Mouse (Mus musculus) midbrain, embryonic 12.5 days (tissue): ENCODE results near the gene AW146154. TPM values are rescaled to one million over a fixed set of nuclear protein-coding genes. Genes with fewer than 3 reads are reported as not detected.
"Not testable (repeated sequence)": the region's sequence is repeated elsewhere in the genome, so short reads cannot be mapped to it uniquely, and the experiment has no call there.

ENCODE experiments used
- ATAC-seq: fragments of 200-750 bp; cut with Nextera tagmentation; 2 replicates; pipeline ENCODE4 v1.8.0; 2017; ENCODE audit warnings: low read depth, moderate TSS enrichment, moderate library complexity; ENCODE audit not compliant: low FRiP score
- H3K27ac ChIP-seq: fragments of 300-500 bp; sonication (generic); replicated peaks from 2 replicates; pipeline ENCODE4 v1.5.1; 2016; ENCODE audit warnings: mild to moderate bottlenecking
- H3K27me3 ChIP-seq: fragments of 300-500 bp; sonication (generic); 2 replicates; pipeline ENCODE4 v1.6.1; 2016; ENCODE audit warnings: mild to moderate bottlenecking
- H3K36me3 ChIP-seq: fragments of 300-500 bp; sonication (generic); 2 replicates; pipeline ENCODE4 v1.6.1; 2016
- H3K4me1 ChIP-seq: fragments of 300-500 bp; sonication (generic); 2 replicates; pipeline ENCODE4 v1.6.1; 2016
- H3K4me2 ChIP-seq: fragments of 300-500 bp; sonication (generic); replicated peaks from 2 replicates; pipeline ENCODE4 v1.6.1; 2016; ENCODE audit warnings: mild to moderate bottlenecking, moderate library complexity
- H3K4me3 ChIP-seq: fragments of 300-500 bp; sonication (generic); 2 replicates; pipeline ENCODE4 v1.5.1; 2016; ENCODE audit warnings: mild to moderate bottlenecking
- H3K9ac ChIP-seq: fragments of 300-500 bp; sonication (generic); replicated peaks from 2 replicates; pipeline ENCODE4 v1.6.1; 2016; ENCODE audit warnings: mild to moderate bottlenecking, moderate library complexity
- H3K9me3 ChIP-seq: fragments of 300-500 bp; sonication (generic); 2 replicates; pipeline ENCODE4 v1.6.1; 2016; ENCODE audit warnings: mild to moderate bottlenecking
- whole genome bisulfite sequencing: fragments of 180-500 bp; shearing (Covaris S2); methylation state at CpG from one replicate; pipeline ENCODE4 v1.1.7; 2016; 5-methylcytosine and 5-hydroxymethylcytosine counted together
- polyA plus RNA-seq: library from polyadenylated mRNA; unstranded; fragments of >200 nt; fragmentation: Nextera tagmentation; extraction: Ambion mirVana; gene quantifications from 2 replicates; pipeline ENCODE4 v1.2.1, GENCODE M21; 2016

Gene AW146154
- 7.6 and 8.1 TPM in 2 replicates for polyA plus RNA-seq

DNA sequence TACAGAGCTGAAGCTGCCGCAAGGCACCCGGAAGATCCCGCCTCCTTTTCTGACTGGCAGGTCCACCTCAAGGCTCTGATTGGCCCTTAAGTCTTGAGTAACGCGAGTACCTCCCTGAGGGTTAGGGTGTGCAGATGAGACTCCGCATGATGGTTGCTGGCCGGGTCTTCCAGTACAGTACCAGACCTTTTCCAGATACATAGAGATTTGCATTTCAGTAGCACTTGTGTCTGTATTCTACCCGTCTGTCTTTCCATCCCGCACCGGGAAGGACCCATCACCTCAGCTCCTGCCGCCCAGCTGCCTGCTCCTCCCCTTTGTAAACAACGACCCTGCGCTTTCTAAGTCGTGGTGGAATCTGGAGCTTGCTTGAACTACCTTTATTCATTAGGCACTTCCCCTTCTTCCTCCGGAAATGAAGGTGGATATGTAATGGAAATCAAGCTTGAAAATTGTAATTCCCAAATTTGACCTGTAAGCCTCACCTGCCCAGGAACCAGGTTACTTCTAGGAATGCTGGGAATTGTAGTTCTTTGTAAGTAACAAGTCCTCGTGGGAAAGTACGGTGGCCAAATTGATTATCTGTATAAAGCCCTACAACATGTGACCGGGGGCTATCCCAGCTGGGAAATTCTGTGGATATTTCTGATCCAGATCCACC, at the start of gene AW146154, which contains the start of gene Gm20449:
Gene AW146154, minus strand, starts transcription at position 502 of the 661 bp plus-strand sequence.
Gene Gm20449, minus strand, starts transcription at position 29 of the 661 bp plus-strand sequence.
- Histone ChIP-seq H3K4me3 (peak within 1 kb of the TSS; percentile 62), H3K27ac (no peak within 1 kb of the TSS), H3K9ac (peak within 1 kb of the TSS; percentile 57), H3K27me3 (no peaks in the 10 kb centered on the region), H3K4me2 (peak within 1 kb of the TSS; percentile 64), H3K36me3 (0 out of 2 replicates have a peak, but pooled peaks cover 3% of the 10 kb centered on the region), H3K9me3 (peaks cover 18% of the 10 kb centered on the region; the same call in 1 of the 2 replicates), H3K4me1 (no peaks in the 10 kb centered on the region)
- WGBS, result under 1% methylated on average over 18 of the region's 18 CpGs
- peak; percentile 98 for ATAC-seq

DNA sequence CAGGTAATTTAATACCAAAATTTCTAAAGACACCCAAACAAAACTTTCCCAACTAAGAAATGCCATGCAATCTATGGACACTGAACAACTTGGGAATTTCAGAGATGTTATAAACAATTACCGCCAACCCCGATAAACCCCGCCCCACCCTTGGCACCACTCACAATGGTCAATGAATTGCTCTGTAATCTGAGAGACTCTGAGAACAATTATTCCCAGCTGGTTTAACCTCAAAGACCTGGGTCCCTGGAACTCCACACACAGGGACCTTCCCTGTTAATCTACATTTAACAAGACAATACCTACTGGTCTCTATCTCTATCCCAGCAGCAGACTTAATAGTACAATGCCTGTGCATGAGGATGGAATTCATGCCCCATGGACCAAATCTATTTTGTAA, 13.0 kb upstream of the AW146154 start:
- H3K9me3 ChIP-seq, result peaks cover 14% of the 10 kb centered on the region
- no peak overlapping the region for H3K27ac ChIP-seq
- ATAC-seq, result no peak
- no peak overlapping the region for H3K9ac ChIP-seq
- H3K4me1 ChIP-seq, result no peaks in the 10 kb centered on the region
- H3K36me3 ChIP-seq, result no peaks in the 10 kb centered on the region
- no peak overlapping the region for H3K4me3 ChIP-seq
- H3K4me2 ChIP-seq, result no peak overlapping the region
- WGBS, result 86% methylated on average over 3 of the region's 3 CpGs
- H3K27me3 ChIP-seq, result no peaks in the 10 kb centered on the region

DNA sequence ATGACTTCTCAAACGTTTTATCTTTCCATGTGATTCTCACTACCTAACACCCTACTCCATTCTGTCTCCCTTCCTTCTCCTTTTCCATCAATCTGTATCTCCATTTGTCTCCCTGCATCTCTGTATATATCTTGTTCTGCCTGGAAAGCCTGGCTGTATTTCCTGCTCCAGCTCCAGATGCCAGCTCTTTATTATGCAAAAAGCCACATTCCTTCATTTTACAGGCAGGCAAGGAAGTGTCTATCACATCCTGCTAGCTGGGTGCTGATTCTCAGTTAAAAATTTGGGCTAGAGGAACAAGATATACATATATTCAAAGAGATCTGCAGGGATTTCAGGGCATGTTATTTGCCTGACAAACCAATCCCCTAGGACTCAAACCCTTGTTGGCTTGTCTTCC, 12.5 kb upstream of the AW146154 start:
- WGBS, result 17% methylated on average over 1 of the region's 1 CpGs

DNA sequence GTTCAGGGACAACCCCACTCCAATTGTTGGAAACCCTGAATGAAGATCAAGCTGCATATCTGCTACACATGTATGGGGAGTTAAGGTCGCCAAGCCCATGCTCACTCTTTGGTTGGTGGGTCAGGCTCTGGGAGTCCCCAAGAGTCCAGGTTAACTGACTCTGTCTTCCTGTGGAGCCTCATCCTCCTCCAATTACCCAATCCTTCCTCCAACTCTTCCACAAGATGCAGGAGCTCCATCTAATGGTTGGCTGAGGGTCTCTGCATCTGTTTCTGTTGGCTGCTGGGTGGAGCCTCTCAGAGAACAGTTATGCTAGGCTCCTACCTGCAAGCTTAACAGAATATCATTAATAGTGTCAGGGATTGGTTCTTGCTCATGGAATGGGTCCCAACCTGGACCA, 2.7 kb upstream of the AW146154 start:
- Histone ChIP-seq H3K4me3 (no peak overlapping the region), H3K9ac (no peak overlapping the region), H3K27ac (no peak overlapping the region), H3K36me3 (no peaks in the 10 kb centered on the region), H3K4me1 (no peaks in the 10 kb centered on the region), H3K27me3 (no peaks in the 10 kb centered on the region), H3K9me3 (peaks cover 5% of the 10 kb centered on the region; the same call in 1 of the 2 replicates), H3K4me2 (no peak overlapping the region)
- no peak for ATAC-seq
- 58% methylated on average over 1 of the region's 1 CpGs for WGBS

More for the DNA sequence above, 12.5 kb upstream of the AW146154 start:
- H3K36me3 ChIP-seq, result no peaks in the 10 kb centered on the region
- no peak overlapping the region for H3K9ac ChIP-seq
- H3K4me1 ChIP-seq, result no peaks in the 10 kb centered on the region
- no peak overlapping the region for H3K4me2 ChIP-seq
- H3K9me3 ChIP-seq, result peaks cover 17% of the 10 kb centered on the region
- no peak for ATAC-seq
- no peak overlapping the region for H3K27ac ChIP-seq
- H3K4me3 ChIP-seq, result no peak overlapping the region
- no peaks in the 10 kb centered on the region for H3K27me3 ChIP-seq

DNA sequence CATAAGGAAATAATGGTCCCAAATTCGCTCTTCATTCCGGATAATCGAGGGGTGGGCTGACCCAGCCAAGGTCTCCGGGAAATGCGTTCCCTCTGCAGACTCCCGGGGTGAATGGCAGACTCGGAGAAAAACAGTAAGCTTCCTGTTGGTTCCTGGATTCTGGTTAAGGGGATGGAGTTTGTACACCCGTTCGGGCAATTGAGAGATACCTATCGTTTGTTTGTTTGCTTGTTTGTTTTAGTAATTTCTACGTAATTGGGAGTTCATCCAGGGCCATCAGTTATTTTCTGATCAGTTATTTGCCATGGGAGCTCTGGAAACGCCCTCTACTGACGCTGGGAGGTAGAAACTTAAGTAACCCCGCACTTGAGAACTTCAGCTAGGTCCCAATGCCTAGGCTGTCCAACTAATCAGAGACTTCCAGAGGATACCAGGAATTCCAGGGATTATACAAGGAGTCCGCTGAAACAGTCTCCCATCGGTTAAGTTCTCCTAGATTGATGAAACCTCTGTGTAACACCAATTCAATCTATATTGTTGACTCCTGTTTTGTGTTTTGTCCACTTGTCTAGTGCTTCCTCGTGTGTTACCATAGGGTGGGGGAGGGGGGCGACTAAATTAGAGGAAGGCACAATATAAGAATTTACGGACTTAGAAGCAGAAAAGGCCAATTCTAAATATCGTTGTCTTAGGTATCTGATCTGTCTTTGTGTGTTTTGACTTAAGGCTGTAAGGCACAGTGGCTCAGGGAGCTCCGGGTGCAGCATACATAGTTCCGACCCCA, 653 bp upstream of the AW146154 start:
- H3K4me2 ChIP-seq, result peak overlapping the region; percentile 64
- H3K27me3 ChIP-seq, result no peaks in the 10 kb centered on the region
- 22% methylated on average over 22 of the region's 22 CpGs for WGBS
- H3K4me3 ChIP-seq, result peak overlapping the region; percentile 62
- ATAC-seq, result peak; percentile 10; the same call in 1 of the 2 replicates
- no peak overlapping the region for H3K9ac ChIP-seq
- H3K27ac ChIP-seq, result no peak overlapping the region
- no peaks in the 10 kb centered on the region for H3K4me1 ChIP-seq
- no peaks in the 10 kb centered on the region for H3K36me3 ChIP-seq
- peaks cover 10% of the 10 kb centered on the region; the same call in 1 of the 2 replicates for H3K9me3 ChIP-seq

GRCm38 (mm10) chr7:41499018-41499388, 687 bp downstream of the AW146154 start:
- not testable (repeated sequence) for H3K36me3 ChIP-seq, H3K4me1 ChIP-seq, H3K27ac ChIP-seq, H3K27me3 ChIP-seq, ATAC-seq
- WGBS, result 0% methylated on average over 6 of the region's 6 CpGs
- peak overlapping the region; percentile 62 for H3K4me3 ChIP-seq
- H3K9ac ChIP-seq, result peak overlapping the region; percentile 57; the same call in 1 of the 2 replicates
- peak overlapping the region; percentile 64 for H3K4me2 ChIP-seq
- H3K9me3 ChIP-seq, result peaks cover 23% of the 10 kb centered on the region

DNA sequence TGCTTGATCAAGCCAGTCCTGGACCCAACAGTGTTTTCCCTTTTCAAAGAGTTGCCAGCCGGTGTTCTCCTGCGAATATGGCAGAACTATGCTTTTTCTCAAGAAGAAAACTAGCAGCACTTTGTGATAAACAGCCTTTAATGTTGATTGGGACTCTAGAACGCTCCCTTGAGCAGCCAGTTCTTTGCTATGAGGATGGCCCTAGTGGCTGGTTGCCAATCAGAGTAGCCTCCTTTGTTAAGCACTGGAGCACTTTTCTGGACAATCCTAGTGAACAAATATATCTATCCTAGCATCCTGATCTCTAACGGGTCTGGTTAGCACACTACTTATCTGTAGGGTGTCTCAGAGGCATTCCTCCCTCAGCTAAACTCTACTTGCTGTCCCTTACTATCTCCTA, 1.2 kb downstream of the AW146154 start:
- H3K4me2 ChIP-seq, result peak overlapping the region; percentile 64
- not testable (repeated sequence) for H3K36me3 ChIP-seq, H3K27me3 ChIP-seq, H3K4me1 ChIP-seq, H3K27ac ChIP-seq, ATAC-seq, H3K9ac ChIP-seq
- H3K4me3 ChIP-seq, result peak overlapping the region; percentile 62
- 72% methylated on average over 4 of the region's 4 CpGs for WGBS
- peaks cover 23% of the 10 kb centered on the region for H3K9me3 ChIP-seq

DNA sequence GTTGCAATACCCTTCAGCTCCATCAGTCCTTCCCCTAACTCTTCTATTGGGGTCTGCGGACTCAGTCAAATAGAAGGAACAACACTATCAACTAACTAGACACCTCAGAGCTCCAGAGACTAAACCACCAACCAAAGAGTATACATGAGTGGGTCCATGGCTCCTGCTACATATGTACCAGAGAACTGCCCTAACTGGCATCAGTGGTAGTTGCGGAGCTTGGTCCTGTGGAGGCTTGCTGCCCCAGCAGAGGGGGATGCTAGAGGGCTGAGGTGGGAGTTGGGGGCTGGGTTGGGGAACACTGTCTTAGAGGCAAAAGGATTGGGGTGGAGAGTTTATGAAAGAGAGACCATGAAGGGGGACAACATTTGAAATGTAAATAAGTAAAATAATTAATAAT, 1.8 kb downstream of the AW146154 start:
- no peak overlapping the region for H3K27ac ChIP-seq
- 0 out of 2 replicates have a peak, but pooled peaks cover 3% of the 10 kb centered on the region for H3K36me3 ChIP-seq
- peaks cover 23% of the 10 kb centered on the region for H3K9me3 ChIP-seq
- no peaks in the 10 kb centered on the region for H3K4me1 ChIP-seq
- no peak overlapping the region for H3K9ac ChIP-seq
- no peak for ATAC-seq
- 96% methylated on average over 2 of the region's 2 CpGs for WGBS
- H3K4me3 ChIP-seq, result no peak overlapping the region
- H3K4me2 ChIP-seq, result no peak overlapping the region
- H3K27me3 ChIP-seq, result no peaks in the 10 kb centered on the region

DNA sequence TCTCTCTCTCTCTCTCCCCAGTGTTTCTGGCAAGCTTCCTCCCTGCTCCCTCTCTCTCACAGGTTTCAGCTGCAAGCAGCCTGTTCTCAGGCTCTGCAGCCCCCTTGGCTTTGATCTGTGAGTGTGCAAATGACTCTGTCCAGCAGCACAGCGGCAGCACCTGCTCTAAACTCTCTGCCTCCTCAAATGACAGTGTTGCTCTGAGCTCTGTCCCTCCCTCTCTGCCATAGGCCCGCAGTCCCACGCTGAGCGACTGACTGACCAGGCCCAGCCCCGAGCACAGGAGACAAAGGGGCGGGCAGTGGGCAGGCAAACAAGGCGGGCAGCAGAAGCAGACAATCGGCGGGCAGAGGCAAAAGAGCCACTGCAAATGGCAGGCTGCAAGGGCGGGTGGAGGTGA, 47.8 kb downstream of the AW146154 start:
- H3K4me3 ChIP-seq, result no peak overlapping the region
- no peak overlapping the region for H3K9ac ChIP-seq
- peak; percentile 38; the same call in 1 of the 2 replicates for ATAC-seq
- H3K36me3 ChIP-seq, result no peaks in the 10 kb centered on the region
- peaks cover 4% of the 10 kb centered on the region; the same call in 1 of the 2 replicates for H3K9me3 ChIP-seq
- H3K27ac ChIP-seq, result no peak overlapping the region
- H3K27me3 ChIP-seq, result no peaks in the 10 kb centered on the region
- peak overlapping the region; percentile 18; the same call in 1 of the 2 replicates for H3K4me2 ChIP-seq
- WGBS, result 16% methylated on average over 10 of the region's 10 CpGs
- H3K4me1 ChIP-seq, result no peaks in the 10 kb centered on the region

DNA sequence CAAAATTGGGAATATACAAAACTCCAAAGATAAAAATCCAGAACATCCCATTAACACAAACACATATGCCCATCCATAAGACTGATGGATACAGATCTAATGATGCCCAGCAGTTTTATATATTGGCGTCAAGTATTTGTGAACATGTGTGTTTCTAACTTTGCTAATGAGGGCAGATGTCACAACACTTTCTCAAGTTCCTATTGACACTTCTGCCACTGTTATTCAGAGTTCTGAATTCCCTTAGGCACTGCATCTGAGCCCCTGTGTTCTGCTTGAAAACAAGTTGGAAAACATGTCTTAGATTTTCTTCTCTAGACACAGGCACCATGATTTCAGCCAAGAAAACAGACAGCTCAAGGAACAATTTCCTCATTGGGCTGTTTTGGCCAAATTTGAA, 51.1 kb downstream of the AW146154 start, which contains the start of gene Vmn2r57:
Gene Vmn2r57, minus strand, starts transcription at position 101 of the 400 bp plus-strand sequence.
- not testable (repeated sequence) for H3K9ac ChIP-seq, H3K4me1 ChIP-seq, H3K4me3 ChIP-seq, H3K27ac ChIP-seq, ATAC-seq, H3K27me3 ChIP-seq, H3K36me3 ChIP-seq, H3K4me2 ChIP-seq, H3K9me3 ChIP-seq
- WGBS, result 76% methylated on average over 1 of the region's 1 CpGs
